Mouse (Mus musculus) ES-E14 (cell line): Measurements from ENCODE around the gene Obscn.

Experiments
- CHD2 ChIP-seq: IDR thresholded peaks from 2 replicates; pipeline ENCODE4 v1.6.1; 2014; ENCODE audit warnings: mild to moderate bottlenecking, low read depth, low read length, inconsistent platforms
- HCFC1 ChIP-seq: IDR thresholded peaks from 2 replicates; pipeline ENCODE4 v1.6.1; 2012; ENCODE audit warnings: low read length, inconsistent platforms, borderline replicate concordance; ENCODE audit not compliant: insufficient read depth
- MAFK ChIP-seq: IDR thresholded peaks from 2 replicates; pipeline ENCODE4 v1.6.1; 2014; ENCODE audit warnings: mild to moderate bottlenecking, low read depth, low read length, inconsistent platforms; ENCODE audit not compliant: insufficient read depth
- ZC3H11A ChIP-seq: IDR thresholded peaks from 2 replicates; pipeline ENCODE4 v1.6.1; 2012; ENCODE audit warnings: low read depth, mild to moderate bottlenecking, inconsistent platforms, low read length, borderline replicate concordance
- ZNF384 ChIP-seq: IDR thresholded peaks from 2 replicates; pipeline ENCODE4 v1.6.1; 2012; ENCODE audit warnings: low read depth, low read length, inconsistent platforms

- TF ChIP-seq HCFC1 (no peak), ZNF384 (no peak), MAFK (no peak), CHD2 (no peak), ZC3H11A (no peak)
Measured at GRCm38 (mm10) chr11:59044703-59045330, 91.4 kb downstream of the Obscn start.
